Mouse (Mus musculus) ES-Bruce4 (cell line): ENCODE measurements at regions not wholly inside any gene's neighbourhood (a gene's known extent, or its start where the extent isn't known, plus 50 kb on each side); places are given as distances from the start of the nearest gene placed in this dataset.
A peak's percentile ranks its signal among the peaks of the same experiment; 100 is the strongest.
"Not testable (repeated sequence)": the region's sequence is repeated elsewhere in the genome, so short reads cannot be mapped to it uniquely, and the experiment has no call there.

Experiments
- H3K27ac ChIP-seq: 2 replicates; pipeline ENCODE4 v1.5.1; 2012; ENCODE audit warnings: low read length, inconsistent platforms; ENCODE audit not compliant: insufficient read depth
- H3K27me3 ChIP-seq: 2 replicates; pipeline ENCODE4 v1.6.1; 2012; ENCODE audit warnings: mild to moderate bottlenecking, low read length, inconsistent platforms; ENCODE audit not compliant: control insufficient read depth, poor library complexity, insufficient read depth, severe bottlenecking
- H3K36me3 ChIP-seq: 2 replicates; pipeline ENCODE4 v1.6.1; 2012; ENCODE audit warnings: inconsistent platforms, mild to moderate bottlenecking, low read length, moderate library complexity; ENCODE audit not compliant: control insufficient read depth, poor library complexity, insufficient read depth, severe bottlenecking
- H3K4me1 ChIP-seq: one replicate; pipeline ENCODE4 v1.8.1; 2011; ENCODE audit warnings: low read length; ENCODE audit not compliant: control insufficient read depth, insufficient read depth
- H3K4me3 ChIP-seq: 2 replicates; pipeline ENCODE4 v1.5.1; 2011; ENCODE audit warnings: low read depth, mild to moderate bottlenecking, low read length
- H3K9ac ChIP-seq: 2 replicates; pipeline ENCODE4 v1.6.1; 2012; ENCODE audit warnings: low read depth, mild to moderate bottlenecking, inconsistent platforms; ENCODE audit not compliant: poor library complexity, severe bottlenecking
- H3K9me3 ChIP-seq: replicated peaks from 2 replicates; pipeline ENCODE4 v1.6.1; 2012; ENCODE audit warnings: mild to moderate bottlenecking, low read length, inconsistent platforms; ENCODE audit not compliant: control insufficient read depth, poor library complexity, insufficient read depth, severe bottlenecking
- CTCF ChIP-seq: IDR thresholded peaks from one replicate; pipeline ENCODE4 v1.8.1; 2011; ENCODE audit warnings: low read depth, low read length
- EP300 ChIP-seq: IDR thresholded peaks from 2 replicates; pipeline ENCODE4 v1.6.1; 2011; ENCODE audit warnings: low read depth, low read length; ENCODE audit not compliant: insufficient read depth
- POLR2A ChIP-seq: IDR thresholded peaks from one replicate; pipeline ENCODE4 v1.8.1; 2011; ENCODE audit warnings: low read length; ENCODE audit not compliant: insufficient read depth

GRCm38 (mm10) chr6:68033608-68034007 is 498.0 kb upstream of the Tacstd2 start:
- H3K27me3 ChIP-seq, H3K4me3 ChIP-seq, H3K9me3 ChIP-seq, H3K4me1 ChIP-seq, H3K36me3 ChIP-seq, H3K9ac ChIP-seq, H3K27ac ChIP-seq: not testable (repeated sequence)

- H3K27me3 ChIP-seq: no peaks in the 10 kb centered on the region
- H3K9me3 ChIP-seq: no peaks in the 10 kb centered on the region
- TF ChIP-seq EP300: no peak
- peak; percentile 87 for TF ChIP-seq CTCF
- no peak for TF ChIP-seq POLR2A
- no peaks in the 10 kb centered on the region for H3K4me1 ChIP-seq
- H3K9ac ChIP-seq: no peak overlapping the region
- H3K4me3 ChIP-seq: no peak overlapping the region
- H3K36me3 ChIP-seq: no peaks in the 10 kb centered on the region
- no peak overlapping the region for H3K27ac ChIP-seq
Measured at GRCm38 (mm10) chr6:68030740-68031139, 495.1 kb upstream of the Tacstd2 start.
